Mouse (Mus musculus): ENCODE data around the gene Nudt6.
A peak's percentile ranks its signal among the peaks of the same experiment; 100 is the strongest.

Nudt6 gene

DNA sequence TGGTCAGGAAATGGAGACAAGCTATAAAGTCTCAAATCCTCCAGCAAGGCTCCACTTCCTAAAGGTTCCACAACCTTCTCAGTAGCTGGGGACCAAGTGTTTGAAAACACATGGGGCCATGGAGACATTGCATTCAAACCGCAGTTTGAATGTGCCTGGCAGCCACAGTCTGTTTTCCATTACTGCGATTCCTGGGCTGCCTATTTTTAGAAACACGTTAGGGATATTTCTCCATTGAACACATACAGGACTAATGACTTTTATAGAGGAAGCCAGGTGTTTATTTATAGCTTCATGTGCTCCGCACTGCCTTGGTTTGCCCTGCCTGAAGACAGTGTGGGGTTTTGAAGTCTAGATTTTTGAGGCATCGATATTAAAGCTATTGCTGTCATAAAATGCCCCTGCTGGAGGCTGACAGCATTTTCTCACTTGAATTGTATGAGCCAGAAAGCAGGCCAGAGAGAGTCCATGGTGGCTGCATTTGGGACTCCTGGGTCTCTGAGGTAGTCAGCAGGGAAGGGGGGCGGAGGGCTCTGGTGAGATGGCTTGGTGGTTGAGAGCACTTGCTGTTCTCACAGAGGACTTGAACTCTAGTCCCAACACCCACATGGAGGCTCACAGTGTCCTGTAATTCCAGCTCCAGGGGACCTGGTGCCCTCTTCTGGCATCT lies 36.8 kb downstream of the Nudt6 start:
- no peak for DNase-seq (ENCODE audit: low read depth)

DNA sequence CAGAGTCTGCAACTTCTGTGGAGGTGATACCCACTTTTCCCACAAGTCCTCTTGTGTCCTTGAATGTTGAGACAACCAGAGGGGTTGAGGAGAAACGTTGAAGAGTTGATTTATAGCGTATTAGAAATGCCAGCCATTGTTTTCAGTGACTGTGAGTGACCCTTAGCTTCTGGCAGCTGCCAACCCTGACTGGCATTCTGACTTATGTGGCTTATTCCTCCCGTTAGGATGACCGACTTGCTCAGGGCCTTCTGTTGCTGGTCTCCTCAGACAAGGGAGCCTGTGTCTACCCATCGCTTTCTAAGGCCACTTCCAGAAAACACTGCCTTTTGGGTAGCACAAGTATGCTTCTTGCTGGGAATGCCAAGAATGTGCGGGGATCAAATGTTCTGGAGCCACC lies 38.6 kb downstream of the Nudt6 start:
- DNase-seq (ENCODE audit: low read depth), result no peak

GRCm38 (mm10) chr3:37379930-37380881 lies 39.8 kb downstream of the Nudt6 start:
- DNase-seq (ENCODE audit: low read depth), result no peak

GRCm38 (mm10) chr3:37379201-37379600 lies 40.8 kb downstream of the Nudt6 start:
- DNase-seq (ENCODE audit: low read depth), result peak; percentile 32

- DNase-seq (ENCODE audit: low read depth), result no peak
Measured at GRCm38 (mm10) chr3:37378412-37378811, 41.6 kb downstream of the Nudt6 start.

- no peak for DNase-seq (ENCODE audit: low read depth)
Measured at GRCm38 (mm10) chr3:37377926-37378325, 42.1 kb downstream of the Nudt6 start.

- no peak for DNase-seq (ENCODE audit: low read depth)
Measured at GRCm38 (mm10) chr3:37373712-37374111, 46.3 kb downstream of the Nudt6 start.

GRCm38 (mm10) chr3:37370407-37370806 lies 49.6 kb downstream of the Nudt6 start:
- no peak for DNase-seq (ENCODE audit: low read depth)

- DNase-seq (ENCODE audit: low read depth), result no peak
Measured at GRCm38 (mm10) chr3:37366381-37367053, 53.5 kb downstream of the Nudt6 start.

- no peak for DNase-seq (ENCODE audit: low read depth)
Measured at GRCm38 (mm10) chr3:37365976-37366375, 54.0 kb downstream of the Nudt6 start.

DNA sequence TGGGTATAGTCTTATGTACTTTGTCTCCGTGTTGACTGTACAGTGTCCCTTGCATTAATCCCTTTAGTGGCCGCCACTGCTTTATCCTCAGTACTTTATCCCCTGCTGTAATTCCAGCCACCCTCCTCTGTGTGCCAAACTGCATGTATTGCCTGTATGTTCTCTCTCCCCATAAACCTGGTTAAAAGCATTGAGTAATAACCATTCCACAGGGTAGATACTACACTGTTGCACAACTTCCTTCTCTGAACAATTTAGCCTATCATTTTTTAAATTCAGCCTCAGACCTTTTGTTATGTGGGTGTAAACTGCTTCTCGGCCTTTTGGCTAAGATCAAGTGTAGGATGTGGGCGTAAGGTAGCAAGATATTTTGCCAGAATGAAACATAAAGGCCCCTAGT lies 54.9 kb downstream of the Nudt6 start:
- no peak for DNase-seq (ENCODE audit: low read depth)

- DNase-seq (ENCODE audit: low read depth), result no peak
Measured at GRCm38 (mm10) chr3:37360729-37361128, 59.3 kb downstream of the Nudt6 start.

Data from c-Kit-positive CD71-positive TER-119-negative erythroid progenitor cells, embryonic 14.5 days (primary cell).